Mouse (Mus musculus) right cerebral cortex, adult 2 months (tissue): ENCODE results near the gene 4930535I16Rik.
"Not testable (repeated sequence)": the region's sequence is repeated elsewhere in the genome, so short reads cannot be mapped to it uniquely, and the experiment has no call there.

Source experiments
- DNase-seq, 2 experiments: peaks; one replicate each; pipeline ENCODE4 v3.0.0; 2021 to 2022; ENCODE audit warnings: low spot score in 2 of 2

4930535I16Rik gene

GRCm38 (mm10) chr4:123917548-123918140 is at the start of gene 4930535I16Rik:
TSS of gene 4930535I16Rik (minus strand) at chr4:123918022.
- no peak for DNase-seq

- DNase-seq, result no peak
Observed at GRCm38 (mm10) chr4:123962721-123963120, 44.9 kb upstream of the 4930535I16Rik start.

DNA sequence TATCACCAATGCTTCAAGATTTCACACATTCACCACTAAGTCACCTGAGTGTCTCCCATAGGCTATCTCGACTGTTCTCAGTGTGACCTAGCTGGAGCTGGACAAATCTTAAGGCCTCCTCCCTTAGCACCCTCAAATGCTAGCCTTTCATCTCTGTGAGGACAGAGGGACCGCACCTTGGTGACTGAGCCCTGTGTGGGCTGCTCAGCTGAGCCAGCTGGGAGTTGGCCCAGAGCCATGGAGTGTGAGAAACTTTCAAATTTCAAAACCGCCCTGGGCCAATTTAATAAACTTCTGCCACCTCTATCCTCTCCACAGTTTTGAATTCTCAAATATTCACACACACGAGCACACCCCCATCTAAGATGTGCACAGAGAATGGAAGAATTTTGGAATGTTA is 43.1 kb upstream of the 4930535I16Rik start:
- DNase-seq, result no peak

DNA sequence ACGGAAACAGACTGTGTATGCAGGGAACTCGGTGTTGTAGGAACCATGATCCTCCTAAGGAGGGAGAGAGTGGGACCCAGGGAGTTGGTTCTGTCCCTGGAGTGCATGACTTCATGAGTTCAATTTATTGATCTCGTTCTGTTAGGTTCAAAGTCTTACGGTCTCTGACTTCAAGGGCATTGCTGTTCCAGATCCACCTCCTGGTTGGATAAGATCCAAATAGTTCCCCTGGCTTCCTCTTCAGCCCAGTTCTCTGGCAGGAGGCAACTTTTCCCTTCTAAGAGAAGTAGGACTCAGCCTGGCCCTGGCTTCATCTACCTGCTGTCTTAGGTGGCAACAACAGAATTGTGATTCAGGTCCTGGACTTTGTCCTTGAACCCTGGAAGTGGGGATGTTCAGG is 40.1 kb upstream of the 4930535I16Rik start:
- no peak for DNase-seq

- DNase-seq, result no peak
Observed at GRCm38 (mm10) chr4:123957492-123957808, 39.6 kb upstream of the 4930535I16Rik start.

GRCm38 (mm10) chr4:123956703-123957491 is 39.1 kb upstream of the 4930535I16Rik start:
- peak; percentile 76 for DNase-seq

- DNase-seq, result no peak
Observed at GRCm38 (mm10) chr4:123952059-123952458, 34.2 kb upstream of the 4930535I16Rik start.

DNA sequence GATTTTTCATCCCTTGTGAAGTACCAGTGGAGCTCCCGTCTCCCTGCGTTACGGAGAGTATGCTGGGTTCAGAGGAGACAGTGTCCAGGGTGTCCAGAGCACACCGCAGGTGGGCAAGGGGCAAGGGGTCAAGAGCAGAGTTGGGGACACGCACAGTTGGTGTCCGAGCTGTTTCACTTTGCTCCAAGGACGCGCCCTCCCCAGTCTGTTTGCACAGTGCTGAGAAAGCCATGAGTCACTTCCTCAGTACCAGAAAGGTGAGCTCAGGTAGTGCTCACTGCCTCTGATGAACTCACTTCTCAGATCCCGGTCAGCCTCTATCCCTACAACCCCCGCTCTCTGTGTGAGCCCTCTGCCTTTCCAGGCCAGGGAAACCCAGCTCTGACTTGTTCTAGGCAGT is 31.8 kb upstream of the 4930535I16Rik start:
- no peak for DNase-seq

- DNase-seq, result no peak
Observed at GRCm38 (mm10) chr4:123948901-123949300, 31.1 kb upstream of the 4930535I16Rik start.

GRCm38 (mm10) chr4:123947149-123947548 is 29.3 kb upstream of the 4930535I16Rik start:
- DNase-seq, result no peak

DNA sequence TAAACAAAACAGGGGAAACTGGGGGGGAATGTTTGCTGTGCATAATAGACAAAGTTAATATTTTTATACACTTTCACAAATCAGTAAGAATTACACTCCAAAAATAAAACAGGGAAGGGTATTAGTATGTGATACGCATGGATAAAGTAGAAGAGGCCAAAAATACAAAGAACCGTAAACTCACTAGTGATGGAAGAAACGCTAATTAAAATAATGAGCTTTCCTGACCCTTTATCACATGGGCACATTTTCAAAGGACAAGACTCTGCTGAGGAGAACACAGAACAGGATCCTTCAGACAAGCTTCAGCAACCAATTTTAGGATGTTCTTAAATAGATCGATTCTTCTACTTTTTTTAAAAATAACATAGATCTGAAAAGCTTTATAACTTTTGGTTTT is 28.9 kb upstream of the 4930535I16Rik start:
- no peak for DNase-seq

- not testable (repeated sequence) for DNase-seq
Observed at GRCm38 (mm10) chr4:123940878-123941277, 23.1 kb upstream of the 4930535I16Rik start.

GRCm38 (mm10) chr4:123939838-123940237 is 22.0 kb upstream of the 4930535I16Rik start:
- peak; percentile 87 to 92 for DNase-seq

- no peak for DNase-seq
Observed at GRCm38 (mm10) chr4:123936059-123936458, 18.2 kb upstream of the 4930535I16Rik start.

GRCm38 (mm10) chr4:123934306-123934705 is 16.5 kb upstream of the 4930535I16Rik start:
- no peak for DNase-seq

DNA sequence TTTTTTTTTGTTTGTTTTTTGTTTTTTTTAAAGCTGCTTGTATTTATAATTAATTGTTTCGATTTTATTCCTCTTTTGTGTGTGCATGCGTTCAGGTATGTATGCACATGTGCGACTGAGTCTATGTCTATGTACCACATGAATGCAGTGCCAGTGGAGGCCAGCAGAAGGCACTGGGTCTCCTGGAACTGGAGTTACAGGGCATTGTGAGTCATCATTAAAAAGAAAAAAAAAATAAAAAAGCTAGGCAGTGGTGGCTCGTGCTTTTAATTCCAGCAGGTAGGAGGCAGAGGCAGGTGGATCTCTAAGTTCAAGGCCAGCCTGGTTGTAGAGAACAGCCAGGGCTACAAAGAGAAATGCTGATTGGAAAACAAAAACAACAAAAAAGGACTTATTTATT is 12.2 kb upstream of the 4930535I16Rik start:
- DNase-seq, result no peak

- no peak for DNase-seq
Observed at GRCm38 (mm10) chr4:123927961-123928360, 10.1 kb upstream of the 4930535I16Rik start.

GRCm38 (mm10) chr4:123921055-123921565 is 3.3 kb upstream of the 4930535I16Rik start:
- DNase-seq, result no peak

- DNase-seq, result no peak
Observed at GRCm38 (mm10) chr4:123918851-123919250, 1.0 kb upstream of the 4930535I16Rik start.

DNA sequence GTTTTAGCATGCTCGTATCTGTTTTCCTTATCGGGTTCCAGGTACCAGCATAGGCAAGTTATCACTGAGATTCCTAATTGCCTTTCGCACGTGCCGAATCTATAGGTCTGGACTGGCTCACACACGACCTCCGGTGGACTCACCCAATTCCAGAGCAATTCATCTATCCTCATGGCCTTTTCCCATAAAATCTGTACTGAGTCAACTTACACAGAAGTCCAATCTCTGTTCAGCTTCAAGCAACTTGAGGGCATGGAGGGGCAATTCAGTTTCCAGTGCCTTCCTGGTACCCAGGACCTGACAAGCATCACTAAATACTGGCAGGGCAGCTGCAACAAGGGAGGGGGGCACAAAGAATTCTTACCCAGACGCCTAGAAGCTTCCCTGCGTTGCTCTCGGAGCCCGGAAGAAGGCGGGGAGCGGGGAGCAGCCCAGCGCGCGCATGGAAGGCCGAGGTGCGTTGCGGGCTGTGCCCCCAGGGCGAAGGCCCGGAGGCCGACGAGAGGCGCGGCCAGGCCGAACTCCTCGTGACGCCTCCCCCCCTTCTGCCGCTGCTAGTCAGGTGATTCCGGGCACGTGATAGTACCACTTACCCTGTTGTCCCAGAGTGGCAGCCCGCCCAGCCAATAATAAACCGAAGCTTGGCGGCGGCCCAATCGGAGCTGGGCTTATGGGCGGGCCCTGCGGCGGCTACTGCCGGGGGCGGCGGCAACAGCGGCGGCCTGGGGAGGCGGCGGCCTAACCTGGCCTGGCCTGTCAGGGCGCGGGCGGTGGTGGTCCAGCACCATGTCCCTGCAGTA is 874 bp downstream of the 4930535I16Rik start, which contains the start of gene Rragc:
Gene Rragc, plus strand, starts transcription at position 699 of the 800 bp plus-strand sequence.
- peak; percentile 100 for DNase-seq

DNA sequence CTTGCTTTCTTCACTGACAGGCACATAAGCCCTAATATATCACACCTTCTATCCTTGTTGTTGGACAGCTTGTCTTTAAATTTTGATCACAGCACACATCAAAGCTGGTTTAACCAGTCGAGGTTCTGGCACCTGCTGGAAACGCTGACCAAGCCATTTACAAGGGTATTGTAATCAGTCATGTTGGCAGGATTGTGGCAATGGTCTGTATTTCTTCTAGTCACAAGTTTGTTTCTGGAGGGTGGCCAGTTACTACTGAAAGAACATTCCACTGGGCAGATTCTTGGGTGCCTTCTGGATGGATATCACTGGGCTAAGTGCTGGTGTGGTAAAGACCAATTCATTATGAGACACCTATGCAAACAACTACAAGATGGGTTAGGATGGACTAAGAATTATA is 5.4 kb downstream of the 4930535I16Rik start:
- DNase-seq, result no peak

DNA sequence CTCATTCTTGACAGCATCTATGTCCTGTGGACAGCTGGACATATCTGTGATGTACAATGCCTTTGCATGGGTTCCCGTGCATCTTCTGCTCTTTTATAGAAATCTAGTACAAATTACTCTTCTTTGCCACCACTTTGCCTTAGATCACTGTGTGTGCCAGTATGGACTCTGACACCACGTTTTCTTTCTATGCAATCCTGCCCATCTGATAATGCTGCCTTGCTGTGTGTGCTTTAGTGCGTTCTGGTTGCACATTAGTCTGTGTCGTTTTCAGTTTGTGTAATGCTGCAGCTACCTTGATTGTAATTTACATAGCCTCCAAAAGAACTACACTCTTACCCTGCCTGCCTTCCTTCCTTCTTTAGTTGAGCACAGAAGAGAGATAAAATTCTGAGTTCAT is 6.3 kb downstream of the 4930535I16Rik start:
- DNase-seq, result no peak
